Mouse (Mus musculus) embryonic fibroblast, embryonic 13.5 days (primary cell): ENCODE results near the gene Tmem266. TPM values are rescaled to one million over a fixed set of nuclear protein-coding genes. Genes with fewer than 3 reads are reported as not detected.

ENCODE experiments used
- H3K27ac ChIP-seq: 2 replicates; pipeline ENCODE4 v1.5.1; 2012; ENCODE audit warnings: low read length, control low read depth, inconsistent platforms; ENCODE audit not compliant: insufficient read depth
- H3K4me1 ChIP-seq: 2 replicates; pipeline ENCODE4 v1.6.1; 2011; ENCODE audit warnings: low read length; ENCODE audit not compliant: control insufficient read depth, insufficient read depth
- H3K4me3 ChIP-seq: 2 replicates; pipeline ENCODE4 v1.5.1; 2011; ENCODE audit warnings: mild to moderate bottlenecking, control low read depth, low read length; ENCODE audit not compliant: insufficient read depth
- CTCF ChIP-seq: IDR thresholded peaks from 2 replicates; pipeline ENCODE4 v1.5.1; 2011; ENCODE audit warnings: mild to moderate bottlenecking, control low read depth, low read length, moderate library complexity, borderline replicate concordance; ENCODE audit not compliant: insufficient read depth
- POLR2A ChIP-seq: IDR thresholded peaks from 2 replicates; pipeline ENCODE4 v1.6.1; 2011; ENCODE audit warnings: low read depth, mild to moderate bottlenecking, control low read depth, low read length, moderate library complexity
- polyA plus RNA-seq: library from polyadenylated mRNA; stranded (reverse); fragments of >200 nt; gene quantifications from 2 replicates; pipeline ENCODE4 v1.2.4, GENCODE M21; 2011; ENCODE audit warnings: low read depth; ENCODE audit not compliant: missing spikeins, insufficient read length

Tmem266 gene
- polyA plus RNA-seq, 1 experiment: not detected

DNA sequence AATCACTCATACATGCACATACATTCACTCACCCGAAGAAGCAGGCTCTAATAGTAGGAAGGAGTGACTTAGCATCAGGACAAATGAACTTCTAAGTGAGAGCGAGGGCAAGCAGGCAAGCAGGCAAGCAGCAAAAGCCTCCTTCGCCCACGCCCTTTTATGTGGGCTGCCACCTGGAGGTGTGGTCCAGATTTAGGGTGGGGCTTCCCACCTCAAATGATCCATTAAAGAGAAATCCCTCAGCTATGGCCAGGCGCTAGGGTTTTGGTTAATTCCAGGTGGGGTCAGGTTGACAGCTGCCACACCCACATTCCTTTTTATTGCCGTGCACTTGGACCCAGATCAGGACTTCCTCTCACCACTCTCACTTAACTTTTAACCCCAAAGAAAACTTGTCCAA is 83.7 kb downstream of the Tmem266 start:
- H3K4me1 ChIP-seq: peaks cover 2% of the 10 kb centered on the region; the same call in 1 of the 2 replicates
- H3K27ac ChIP-seq: no peak overlapping the region
- no peak for TF ChIP-seq CTCF
- TF ChIP-seq POLR2A: no peak
- no peak overlapping the region for H3K4me3 ChIP-seq

DNA sequence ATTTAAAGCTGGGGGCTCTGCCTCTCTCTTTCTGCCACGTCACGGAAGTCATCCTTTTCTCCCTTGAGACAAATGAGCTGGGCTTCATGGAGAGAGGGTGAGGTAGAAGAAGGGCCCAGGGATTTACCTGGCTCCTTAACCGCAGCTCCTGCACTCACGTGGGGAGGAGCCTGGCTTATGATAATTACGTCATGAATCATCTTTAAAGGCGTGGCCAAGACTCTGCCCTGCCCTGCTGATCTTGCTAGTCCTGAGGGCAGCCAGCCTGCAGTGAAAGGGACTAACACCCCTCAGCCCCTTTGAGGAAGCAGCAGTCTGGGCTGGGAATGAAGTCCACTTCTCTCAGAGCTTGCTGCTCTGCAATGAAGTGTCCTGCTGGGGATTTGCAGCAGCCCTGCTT is 84.4 kb downstream of the Tmem266 start:
- Histone ChIP-seq H3K27ac (no peak overlapping the region), H3K4me3 (no peak overlapping the region), H3K4me1 (no peaks in the 10 kb centered on the region)
- no peak for TF ChIP-seq CTCF
- no peak for TF ChIP-seq POLR2A

DNA sequence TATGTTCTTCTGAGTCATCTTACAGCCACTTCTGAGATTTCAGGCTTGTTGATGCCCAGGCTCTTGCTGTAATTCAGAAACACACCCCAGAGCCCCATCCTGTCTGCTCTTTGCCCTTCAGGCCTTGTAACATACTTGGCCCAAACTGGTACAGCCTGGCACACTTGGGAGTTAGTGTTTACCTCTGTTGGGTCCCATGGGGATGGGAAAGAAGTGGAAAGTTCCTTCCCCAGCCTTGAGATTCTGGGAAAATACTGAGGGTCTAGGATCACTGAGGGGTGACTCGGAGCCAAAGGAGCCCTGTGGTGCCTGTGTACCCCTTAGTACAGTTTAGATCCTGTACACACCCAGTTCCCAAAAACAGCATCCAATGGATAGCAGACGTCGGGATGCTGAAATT is 95.1 kb downstream of the Tmem266 start:
- no peak overlapping the region for H3K4me3 ChIP-seq
- no peak overlapping the region for H3K27ac ChIP-seq
- TF ChIP-seq CTCF: no peak
- TF ChIP-seq POLR2A: no peak
- no peaks in the 10 kb centered on the region for H3K4me1 ChIP-seq

DNA sequence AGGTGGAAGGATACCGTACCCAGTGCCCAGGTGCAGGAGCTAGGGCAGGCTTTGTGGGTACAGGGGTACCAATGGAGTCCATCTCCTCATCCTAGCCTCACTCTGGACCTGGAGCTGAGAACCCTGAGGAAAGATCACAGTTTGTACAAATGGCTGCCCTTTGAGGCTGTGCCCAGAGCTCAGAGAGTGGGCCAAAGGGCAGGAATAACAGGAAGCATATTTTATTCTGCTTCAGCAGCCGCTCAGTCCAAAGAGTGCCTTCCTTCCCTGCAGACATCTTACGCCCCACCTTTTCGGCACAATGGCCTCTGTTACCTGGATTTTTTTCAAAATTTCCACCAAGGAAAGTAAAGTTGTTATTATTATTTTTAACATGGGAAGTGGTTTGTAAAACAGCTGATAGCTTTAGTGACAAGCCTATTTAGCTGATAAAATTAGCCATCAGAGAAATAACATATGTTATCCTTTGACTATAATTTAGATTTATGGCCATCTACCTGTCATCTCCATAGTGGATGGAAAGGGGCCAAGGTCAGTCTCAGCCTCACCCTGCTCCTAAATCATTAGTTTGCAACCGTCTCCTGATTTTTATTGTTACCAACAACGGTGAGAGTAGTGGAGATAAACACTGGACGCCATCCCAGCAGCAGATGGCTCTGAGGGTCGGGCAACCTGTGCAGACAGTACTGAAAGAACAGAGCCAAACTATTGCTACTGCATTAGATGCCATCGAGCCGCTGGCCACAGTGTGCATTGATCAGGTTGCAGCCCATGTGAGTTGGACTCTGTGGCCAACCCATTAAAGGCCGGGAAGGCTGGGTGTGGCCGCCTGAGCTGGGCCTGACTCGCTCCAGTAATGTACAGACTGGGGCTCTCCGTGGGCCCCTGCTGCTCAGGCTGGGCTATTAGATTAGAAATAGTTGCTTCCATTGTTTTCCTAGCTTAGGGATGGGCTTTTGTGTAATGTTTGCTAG is 97.0 kb downstream of the Tmem266 start:
- TF ChIP-seq POLR2A (no peak), CTCF (no peak)

DNA sequence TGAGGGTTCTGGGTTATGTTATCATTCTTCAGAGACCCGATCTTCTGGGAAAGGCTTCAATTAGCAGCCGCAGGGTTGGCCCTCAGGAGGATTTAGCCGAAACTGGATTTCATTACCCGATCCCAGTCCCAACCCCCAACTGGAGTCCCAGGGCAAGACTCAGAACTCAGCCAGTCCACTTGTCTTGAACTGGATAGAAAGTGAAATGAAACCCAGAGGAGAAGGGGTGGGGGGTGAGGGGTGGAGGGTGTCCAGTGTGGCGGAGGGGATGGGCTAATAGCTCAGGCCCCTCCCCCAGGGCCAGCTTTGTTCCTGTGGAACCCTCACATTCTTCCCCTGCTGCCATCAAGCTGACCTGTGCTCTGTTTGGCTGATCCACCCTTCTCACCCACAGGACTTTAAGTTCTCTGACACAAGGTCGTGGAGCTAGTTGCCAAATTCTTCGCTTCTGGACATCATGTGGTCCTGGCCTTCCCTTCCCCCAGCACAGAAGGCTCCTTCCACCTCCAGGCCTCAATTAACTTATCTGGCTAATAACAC is 98.6 kb downstream of the Tmem266 start:
- Histone ChIP-seq H3K27ac (no peak overlapping the region), H3K4me1 (no peaks in the 10 kb centered on the region), H3K4me3 (no peak overlapping the region)
- TF ChIP-seq CTCF (no peak), POLR2A (no peak)

More for the DNA sequence above, 97.0 kb downstream of the Tmem266 start:
- H3K4me1 ChIP-seq: no peaks in the 10 kb centered on the region
- no peak overlapping the region for H3K4me3 ChIP-seq
- H3K27ac ChIP-seq: no peak overlapping the region

DNA sequence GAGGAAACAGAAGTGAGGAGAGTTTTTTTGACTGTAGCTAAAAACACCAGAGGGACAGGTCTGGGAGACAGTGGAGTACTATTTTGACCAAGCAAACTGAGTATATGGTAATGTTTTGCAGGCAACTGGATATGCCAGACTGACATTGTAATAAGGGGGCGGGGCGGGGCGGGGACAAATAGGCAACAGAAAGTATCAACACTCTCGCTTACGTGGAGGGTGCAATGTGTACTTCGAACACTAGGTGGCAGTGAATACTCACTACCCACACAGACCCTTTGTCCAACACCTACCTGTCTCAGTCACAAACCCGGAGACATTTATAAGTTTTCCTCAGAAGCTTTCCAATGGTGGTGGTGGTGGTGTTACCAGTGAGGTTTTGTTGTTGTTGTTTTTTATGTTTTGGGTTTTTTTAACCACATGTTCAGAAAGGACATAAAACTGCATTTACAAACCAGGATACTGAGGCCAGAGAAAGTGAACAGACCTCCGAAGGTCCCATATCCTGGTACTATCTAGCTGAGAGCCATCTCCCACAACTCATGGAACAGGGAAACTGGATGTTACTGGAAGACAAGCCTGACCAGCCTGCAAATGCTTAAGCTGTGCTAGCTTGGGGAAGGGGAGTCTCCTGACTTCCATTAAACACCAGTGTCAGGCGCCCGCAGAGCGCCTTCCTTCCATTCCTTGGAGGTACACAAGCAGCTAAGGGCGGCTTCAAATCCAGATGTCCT is 102.7 kb downstream of the Tmem266 start:
- Histone ChIP-seq H3K27ac (no peak overlapping the region), H3K4me1 (no peaks in the 10 kb centered on the region; the same call in 1 of the 2 replicates), H3K4me3 (no peak overlapping the region)
- TF ChIP-seq CTCF (peak; percentile 57; the same call in 1 of the 2 replicates), POLR2A (no peak)

DNA sequence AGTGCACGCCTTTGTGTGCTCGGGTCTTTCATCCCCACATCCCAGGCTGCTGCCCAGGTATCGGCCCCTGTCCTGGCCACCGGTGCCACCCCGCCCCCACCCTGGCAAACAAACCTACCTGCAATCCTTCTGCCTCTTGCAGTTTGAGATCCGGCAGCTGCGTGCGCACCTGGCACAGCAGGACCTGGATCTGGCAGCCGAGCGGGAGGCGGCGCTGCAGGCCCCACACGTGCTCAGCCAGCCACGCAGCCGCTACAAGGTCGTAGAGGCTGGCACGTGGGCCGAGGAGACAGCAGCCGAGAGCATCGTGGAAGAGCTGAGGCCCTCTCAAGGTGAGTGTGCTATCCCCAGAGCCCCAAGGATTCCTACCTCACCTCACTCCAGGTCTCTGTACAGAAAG is 103.4 kb downstream of the Tmem266 start:
- H3K27ac ChIP-seq: no peak overlapping the region
- TF ChIP-seq POLR2A (no peak), CTCF (no peak)
- no peaks in the 10 kb centered on the region; the same call in 1 of the 2 replicates for H3K4me1 ChIP-seq
- H3K4me3 ChIP-seq: no peak overlapping the region

DNA sequence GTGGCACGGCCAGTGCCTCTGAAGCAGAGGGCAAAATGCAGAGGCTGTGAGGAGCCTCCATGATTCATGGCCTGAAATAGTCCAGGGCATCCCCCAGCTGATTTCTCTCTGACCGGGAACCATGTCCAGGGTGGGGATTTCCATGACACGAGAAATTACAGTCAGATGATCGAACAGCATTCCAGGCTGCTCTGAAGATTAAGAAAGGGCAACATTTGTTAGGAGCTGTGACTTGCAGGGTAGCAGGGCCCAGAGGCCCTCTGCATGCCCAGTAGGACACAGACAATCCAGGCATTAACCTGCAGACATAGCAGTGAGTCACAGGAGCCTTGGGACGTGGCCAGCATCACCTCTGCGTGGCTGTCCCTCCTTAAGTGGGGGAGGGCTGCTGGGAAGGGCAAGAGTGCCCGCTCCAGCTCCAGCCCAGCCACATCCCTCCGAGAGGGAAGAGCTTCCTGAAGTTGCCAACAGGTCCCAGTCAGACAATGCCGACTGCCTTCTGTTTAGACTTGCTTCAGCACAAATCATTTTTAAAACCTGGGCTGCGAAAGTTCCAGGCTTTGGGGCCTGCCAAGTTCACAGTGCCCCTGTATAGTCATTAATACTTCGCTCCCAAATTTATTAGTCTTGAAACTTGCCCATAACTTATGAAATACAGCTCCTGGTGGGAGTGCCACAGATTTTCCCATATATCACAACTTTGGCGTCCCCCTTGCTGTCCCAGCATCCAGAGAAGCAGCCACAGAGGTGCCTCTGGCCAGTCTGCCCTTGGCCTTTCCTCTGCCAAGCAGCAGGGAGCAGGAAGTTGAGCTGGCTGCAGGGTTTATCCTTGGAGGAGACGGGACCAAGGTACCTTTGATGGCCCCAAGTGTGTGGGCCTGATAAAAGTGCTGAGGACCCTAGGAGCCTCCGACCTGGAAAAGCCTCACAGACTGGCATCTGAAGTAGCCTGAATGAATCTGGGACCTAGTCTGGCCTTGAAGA is 105.9 kb downstream of the Tmem266 start:
- Histone ChIP-seq H3K27ac (no peak overlapping the region), H3K4me3 (no peak overlapping the region), H3K4me1 (no peaks in the 10 kb centered on the region; the same call in 1 of the 2 replicates)
- TF ChIP-seq CTCF (no peak), POLR2A (no peak)

DNA sequence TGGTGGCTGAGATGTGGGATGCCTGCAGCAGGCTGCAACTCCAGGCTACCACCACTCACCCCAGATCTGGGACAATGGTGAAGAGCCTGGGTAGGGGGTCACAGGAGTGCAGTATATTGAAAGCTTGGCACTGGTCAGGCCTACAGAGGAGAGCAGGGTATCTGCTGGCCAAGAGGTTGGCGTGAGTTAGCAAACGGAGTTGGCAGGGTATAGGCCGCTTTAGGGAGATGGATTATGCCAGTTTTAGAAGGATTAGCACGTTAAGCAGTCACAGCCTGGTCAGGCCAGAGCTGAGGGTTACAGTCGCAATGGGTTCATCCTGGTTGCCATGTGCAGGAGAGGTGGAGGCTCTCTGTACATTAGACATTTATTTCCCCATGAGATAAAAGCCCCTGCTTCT is 107.2 kb downstream of the Tmem266 start:
- Histone ChIP-seq H3K4me1 (no peaks in the 10 kb centered on the region; the same call in 1 of the 2 replicates), H3K27ac (no peak overlapping the region), H3K4me3 (no peak overlapping the region)
- no peak for TF ChIP-seq POLR2A
- no peak for TF ChIP-seq CTCF
